ENCODE assay signal across 16 mouse cellular contexts in genomic region chr5:52627713-52628112, GRCm38 (mm10).
"Had no signal": no experiment of that assay in that cellular context is flagged by ENCODE, and none has a peak within 500 bp of the region (broad histone marks: within the 10 kb centered on the region; RNA-seq: fewer than 3 reads in every experiment).

No protein-coding gene starts in this region.

- H3K27ac ChIP-seq: lung, embryonic 15.5 days; macrophage; midbrain, embryonic 13.5 days; midbrain, embryonic 15.5 days; neural tube, embryonic 12.5 days had no signal

- H3K9ac ChIP-seq: liver, postnatal 0 days; lung, embryonic 15.5 days; midbrain, embryonic 13.5 days; midbrain, embryonic 15.5 days; neural tube, embryonic 12.5 days had no signal

- H3K27me3 ChIP-seq: lung, embryonic 15.5 days; midbrain, embryonic 13.5 days; midbrain, embryonic 15.5 days; neural tube, embryonic 12.5 days had no signal

- H3K4me2 ChIP-seq: lung, embryonic 15.5 days; midbrain, embryonic 11.5 days; midbrain, embryonic 13.5 days; midbrain, embryonic 15.5 days; neural tube, embryonic 12.5 days had no signal

- ATAC-seq: liver, postnatal 0 days; lung, postnatal 0 days; midbrain, embryonic 13.5 days; midbrain, embryonic 15.5 days had no signal

- H3K36me3 ChIP-seq: lung, embryonic 15.5 days; midbrain, embryonic 13.5 days; midbrain, embryonic 15.5 days; neural tube, embryonic 12.5 days had no signal

- H3K4me3 ChIP-seq: lung, embryonic 15.5 days; megakaryocyte, embryonic 14.5 days; midbrain, embryonic 13.5 days; midbrain, embryonic 15.5 days; neural tube, embryonic 12.5 days had no signal

- H3K9me3 ChIP-seq: lung, embryonic 15.5 days; midbrain, embryonic 13.5 days; midbrain, embryonic 15.5 days; neural tube, embryonic 12.5 days had no signal

- DNase-seq: liver, postnatal 0 days; lung, adult 2 months; lung, postnatal 14 days; lung, postnatal 36 days; right cerebral cortex, postnatal 14 days; thymus, adult 18-20 months; thymus, postnatal 14 days; thymus, postnatal 36 days had no signal
